Mouse (Mus musculus) thymus, adult 2 months (tissue): ENCODE measurements around the gene Lrfn4.

ENCODE experiments used
- CTCF ChIP-seq: fragments of 200-500 bp; IDR thresholded peaks from 2 replicates; pipeline ENCODE4 v1.5.1; 2012; ENCODE audit warnings: mild to moderate bottlenecking, control low read depth, low read length, moderate library complexity, borderline replicate concordance; ENCODE audit not compliant: control insufficient read depth, poor library complexity, insufficient read depth; ENCODE audit errors: extremely low read depth
- POLR2A ChIP-seq: fragments of 200-500 bp; IDR thresholded peaks from 2 replicates; pipeline ENCODE4 v1.6.1; 2012; ENCODE audit warnings: mild to moderate bottlenecking, low read length, control low read depth, moderate library complexity; ENCODE audit not compliant: control insufficient read depth, poor library complexity, insufficient read depth; ENCODE audit errors: extremely low read depth

DNA sequence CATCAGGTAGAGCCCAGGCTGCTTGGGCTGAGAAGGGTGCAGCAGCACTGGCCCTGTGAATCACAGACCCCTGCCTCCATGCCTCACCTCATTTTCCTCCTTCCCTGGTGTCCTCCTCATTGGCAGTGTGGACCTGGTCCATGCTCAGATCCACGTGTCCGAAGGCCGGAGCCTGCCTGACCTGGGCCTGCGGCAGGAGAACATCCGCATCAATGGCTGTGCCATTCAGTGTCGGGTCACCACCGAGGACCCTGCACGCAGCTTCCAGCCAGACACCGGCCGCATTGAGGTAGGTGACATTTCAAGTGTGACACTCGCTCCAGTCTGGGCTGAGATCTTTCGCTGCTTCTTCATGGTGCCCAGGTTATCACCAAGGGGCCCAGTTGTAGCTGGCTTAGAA, 8.1 kb downstream of the Lrfn4 start:
- TF ChIP-seq CTCF (no peak), POLR2A (no peak)
